Mouse (Mus musculus) G1E (cell line): ENCODE results near the gene Glt1d1.

Experiments used
- CTCF ChIP-seq: IDR thresholded peaks from 2 replicates; pipeline ENCODE4 v1.5.1; 2012; ENCODE audit warnings: low read depth, low read length, inconsistent platforms, mixed read lengths
- POLR2AphosphoS5 ChIP-seq: IDR thresholded peaks from 2 replicates; pipeline ENCODE4 v1.6.1; 2012; ENCODE audit warnings: low read depth, low read length, inconsistent platforms; ENCODE audit not compliant: insufficient replicate concordance
- TAL1 ChIP-seq: conservative IDR thresholded peaks from 2 replicates; pipeline ENCODE4 v1.6.1; 2012; ENCODE audit warnings: low read depth, low read length, inconsistent platforms, mixed read lengths

DNA sequence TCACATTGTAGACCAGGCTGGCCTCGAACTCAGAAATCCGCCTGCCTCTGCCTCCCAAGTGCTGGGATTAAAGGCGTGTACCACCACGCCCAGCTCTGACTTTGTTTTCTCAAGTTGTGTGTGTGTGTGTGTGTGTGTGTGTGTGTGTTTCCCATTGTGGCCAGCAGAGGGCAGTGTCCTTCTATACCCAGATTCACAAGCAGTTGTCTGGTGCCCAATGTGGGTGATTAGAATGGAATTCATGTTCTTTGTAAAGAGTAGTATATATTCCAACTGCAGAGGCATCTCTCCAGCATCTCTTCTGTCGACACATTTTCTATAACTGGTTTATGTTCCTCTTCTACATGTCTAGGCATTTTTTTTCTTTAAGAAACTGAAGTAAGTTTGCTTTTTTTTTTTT lies 46.4 kb downstream of the Glt1d1 start:
- TF ChIP-seq CTCF (no peak), POLR2AphosphoS5 (no peak), TAL1 (no peak)
